Mouse (Mus musculus): ENCODE data around the gene Gp1ba.

DNA sequence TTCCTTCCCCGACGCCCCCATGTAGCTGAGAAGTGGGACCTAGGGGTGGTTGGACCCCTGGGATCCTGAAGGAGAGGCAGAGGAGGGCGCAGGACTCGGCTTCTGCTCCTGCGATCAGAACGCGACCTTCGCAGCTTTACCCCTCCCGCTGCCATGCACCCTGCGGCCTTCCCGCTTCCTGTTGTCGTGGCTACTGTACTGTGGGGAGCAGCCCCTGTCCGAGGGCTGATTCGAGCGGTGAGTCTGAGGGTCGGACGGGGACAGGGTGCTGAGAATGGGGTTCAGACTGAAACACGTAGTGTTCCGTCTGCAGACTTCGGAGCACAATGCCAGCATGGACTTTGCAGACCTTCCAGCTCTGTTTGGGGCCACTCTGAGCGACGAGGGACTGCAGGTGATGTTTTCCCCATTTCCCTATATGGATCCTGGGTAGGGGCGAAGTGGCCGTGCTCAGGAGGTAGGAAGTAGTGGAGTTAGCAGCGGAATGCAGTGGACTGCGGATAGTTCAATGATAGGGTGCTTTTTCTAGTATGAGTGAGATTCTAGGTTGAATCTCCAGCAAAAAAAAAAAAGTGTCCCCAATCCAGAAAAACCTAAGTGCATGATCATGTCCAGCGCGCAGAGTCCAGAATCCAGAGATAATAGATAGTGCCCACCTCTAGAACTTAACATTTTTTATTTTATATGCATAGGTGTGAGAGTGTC is 8.9 kb downstream of the Gp1ba start:
- no peak for TF ChIP-seq CTCF (conservative IDR thresholded peaks at IDR 0.05; ENCODE audit: insufficient read depth, insufficient read length, low read depth, low read length)
- no peak for TF ChIP-seq POLR2A (IDR thresholded peaks at IDR 0.05; ENCODE audit: low read depth, low read length)
